Mouse (Mus musculus): ENCODE data around the gene D630003M21Rik. TPM values are rescaled to one million over a fixed set of nuclear protein-coding genes. Genes with fewer than 3 reads are reported as not detected.

D630003M21Rik gene
- polyA plus RNA-seq, 1 experiment: 0.25 TPM

DNA sequence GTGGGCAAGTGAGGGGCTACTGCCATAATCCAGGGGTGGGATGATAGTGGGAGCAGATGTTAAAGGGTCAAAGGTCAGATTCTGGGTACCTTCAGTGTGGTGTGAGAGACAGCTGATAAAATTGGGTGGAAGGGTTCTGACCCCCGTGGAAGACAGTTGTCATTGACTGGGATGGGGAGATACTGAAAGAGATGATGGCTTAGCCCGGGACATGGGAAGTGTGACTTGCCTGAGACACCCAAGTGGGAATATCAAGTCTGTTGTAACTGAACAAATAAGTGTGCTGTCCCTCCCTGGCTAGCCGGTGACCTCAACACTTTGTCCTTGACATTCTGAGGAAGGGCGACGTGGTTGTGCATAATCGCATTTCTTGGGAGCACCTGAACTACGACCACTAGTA lies 59.3 kb downstream of the D630003M21Rik start:
- H3ac ChIP-seq (ENCODE audit: control insufficient read depth, insufficient read length): no peak overlapping the region
- TF ChIP-seq SRF (IDR thresholded peaks at IDR 0.05; ENCODE audit: control insufficient read depth, insufficient read length, low read depth): no peak
- TF ChIP-seq MYOG (IDR thresholded peaks at IDR 0.05; ENCODE audit: control insufficient read depth in 1 of 3, insufficient read depth in 1 of 3, insufficient read length in 2 of 3, low read depth in 2 of 3): no peak
- TF ChIP-seq TCF12 (IDR thresholded peaks at IDR 0.05; ENCODE audit: insufficient read depth, poor library complexity, severe bottlenecking): no peak
- TF ChIP-seq E2F4 (IDR thresholded peaks at IDR 0.05; ENCODE audit: insufficient read depth): no peak
- no peak for TF ChIP-seq USF1 (IDR thresholded peaks at IDR 0.05; ENCODE audit: low read depth)
- no peak for TF ChIP-seq CEBPB (IDR thresholded peaks at IDR 0.05; ENCODE audit: insufficient read depth, poor library complexity, severe bottlenecking)
- no peak for TF ChIP-seq MAX (IDR thresholded peaks at IDR 0.05; ENCODE audit: low read depth)

DNA sequence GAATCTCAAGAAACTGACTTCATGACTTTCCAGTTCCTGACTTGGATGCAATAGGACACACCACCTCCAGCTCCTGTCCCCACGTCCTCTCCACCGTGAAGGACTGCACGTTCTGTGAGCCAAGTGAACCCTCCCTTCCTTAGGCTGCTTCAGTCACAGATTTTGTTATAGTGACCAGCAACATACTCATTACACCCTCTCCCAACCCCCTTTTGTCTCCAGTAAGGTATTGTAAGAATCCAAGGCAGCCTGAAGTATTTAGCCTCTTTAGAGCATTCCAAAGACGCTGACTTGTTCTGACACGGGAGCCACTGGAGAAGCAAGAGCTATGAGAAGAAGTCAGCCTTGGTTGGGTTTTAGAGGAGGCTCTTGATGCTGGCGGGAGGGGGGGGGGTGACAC lies 59.7 kb downstream of the D630003M21Rik start:
- Histone ChIP-seq H3K27me3 (ENCODE audit: control insufficient read depth, insufficient read depth, insufficient read length) (no peaks in the 10 kb centered on the region), H3K36me3 (ENCODE audit: control insufficient read depth, insufficient read depth) (no peaks in the 10 kb centered on the region), H3K4me2 (ENCODE audit: low read depth) (peak overlapping the region; percentile 64), H3K79me2 (ENCODE audit: control insufficient read depth, insufficient read depth) (no peaks in the 10 kb centered on the region), H3ac (ENCODE audit: control insufficient read depth, insufficient read length) (no peak overlapping the region), H3K4me3 (no peak overlapping the region)
- TF ChIP-seq CEBPB (IDR thresholded peaks at IDR 0.05; ENCODE audit: insufficient read depth, poor library complexity, severe bottlenecking) (no peak), MAX (IDR thresholded peaks at IDR 0.05; ENCODE audit: low read depth) (no peak), REST (IDR thresholded peaks at IDR 0.05; ENCODE audit: insufficient read depth, insufficient read length) (no peak), POLR2A (IDR thresholded peaks at IDR 0.05; ENCODE audit: insufficient read length, low read depth) (no peak), USF1 (IDR thresholded peaks at IDR 0.05; ENCODE audit: low read depth) (no peak), MYOD1 (IDR thresholded peaks at IDR 0.05; ENCODE audit: control insufficient read depth in 1 of 3, insufficient read length in 2 of 3, low read depth in 2 of 3) (no peak), MYOG (IDR thresholded peaks at IDR 0.05; ENCODE audit: control insufficient read depth in 1 of 3, insufficient read depth in 1 of 3, insufficient read length in 2 of 3, low read depth in 2 of 3) (no peak), TCF12 (IDR thresholded peaks at IDR 0.05; ENCODE audit: insufficient read depth, poor library complexity, severe bottlenecking) (no peak), TCF3 (IDR thresholded peaks at IDR 0.05; ENCODE audit: insufficient read length, low read depth) (no peak), POLR2AphosphoS2 (IDR thresholded peaks at IDR 0.05; ENCODE audit: insufficient read length, low read depth) (no peak), E2F4 (IDR thresholded peaks at IDR 0.05; ENCODE audit: insufficient read depth) (no peak), SRF (IDR thresholded peaks at IDR 0.05; ENCODE audit: control insufficient read depth, insufficient read length, low read depth) (no peak)

More for the DNA sequence above, 59.3 kb downstream of the D630003M21Rik start:
- no peak overlapping the region for H3K4me3 ChIP-seq
- no peaks in the 10 kb centered on the region for H3K79me2 ChIP-seq (ENCODE audit: control insufficient read depth, insufficient read depth)
- H3K4me2 ChIP-seq (ENCODE audit: low read depth): no peak overlapping the region
- H3K36me3 ChIP-seq (ENCODE audit: control insufficient read depth, insufficient read depth): no peaks in the 10 kb centered on the region
- no peaks in the 10 kb centered on the region for H3K27me3 ChIP-seq (ENCODE audit: control insufficient read depth, insufficient read depth, insufficient read length)

DNA sequence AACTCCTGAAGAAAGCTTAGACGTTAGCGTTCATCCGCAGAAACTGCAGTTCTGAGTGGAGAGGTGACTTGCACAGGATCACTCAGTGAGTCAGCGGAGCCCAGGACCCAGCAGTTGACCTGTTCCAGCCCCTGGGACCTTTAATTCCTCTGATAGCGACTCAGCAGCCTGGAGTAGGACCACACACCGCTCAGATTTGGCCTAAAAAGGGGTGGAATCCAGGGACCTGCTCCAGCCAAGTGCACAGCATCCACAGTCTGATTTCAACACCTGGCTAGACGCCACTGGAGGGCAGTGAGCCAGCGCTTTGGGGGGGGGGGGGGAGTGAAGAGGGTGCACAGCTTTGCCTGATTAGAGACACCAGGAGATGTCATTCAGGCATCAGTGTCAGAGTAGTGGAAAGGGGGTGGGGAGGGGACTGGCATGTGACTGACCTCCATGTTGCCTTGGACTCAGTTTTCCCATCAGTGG lies 60.2 kb downstream of the D630003M21Rik start:
- Histone ChIP-seq H3K36me3 (ENCODE audit: control insufficient read depth, insufficient read depth) (no peaks in the 10 kb centered on the region), H3K4me3 (no peak overlapping the region), H3ac (ENCODE audit: control insufficient read depth, insufficient read length) (no peak overlapping the region), H3K79me2 (ENCODE audit: control insufficient read depth, insufficient read depth) (no peaks in the 10 kb centered on the region), H3K4me2 (ENCODE audit: low read depth) (peak overlapping the region; percentile 64), H3K27me3 (ENCODE audit: control insufficient read depth, insufficient read depth, insufficient read length) (no peaks in the 10 kb centered on the region)
- TF ChIP-seq E2F4 (IDR thresholded peaks at IDR 0.05; ENCODE audit: insufficient read depth) (no peak), TCF3 (IDR thresholded peaks at IDR 0.05; ENCODE audit: insufficient read length, low read depth) (no peak), MYOD1 (IDR thresholded peaks at IDR 0.05; ENCODE audit: control insufficient read depth in 1 of 3, insufficient read length in 2 of 3, low read depth in 2 of 3) (no peak), MAX (IDR thresholded peaks at IDR 0.05; ENCODE audit: low read depth) (no peak), CEBPB (IDR thresholded peaks at IDR 0.05; ENCODE audit: insufficient read depth, poor library complexity, severe bottlenecking) (no peak), POLR2AphosphoS2 (IDR thresholded peaks at IDR 0.05; ENCODE audit: insufficient read length, low read depth) (no peak), SRF (IDR thresholded peaks at IDR 0.05; ENCODE audit: control insufficient read depth, insufficient read length, low read depth) (no peak), POLR2A (IDR thresholded peaks at IDR 0.05; ENCODE audit: insufficient read length, low read depth) (no peak), REST (IDR thresholded peaks at IDR 0.05; ENCODE audit: insufficient read depth, insufficient read length) (no peak), USF1 (IDR thresholded peaks at IDR 0.05; ENCODE audit: low read depth) (no peak)

DNA sequence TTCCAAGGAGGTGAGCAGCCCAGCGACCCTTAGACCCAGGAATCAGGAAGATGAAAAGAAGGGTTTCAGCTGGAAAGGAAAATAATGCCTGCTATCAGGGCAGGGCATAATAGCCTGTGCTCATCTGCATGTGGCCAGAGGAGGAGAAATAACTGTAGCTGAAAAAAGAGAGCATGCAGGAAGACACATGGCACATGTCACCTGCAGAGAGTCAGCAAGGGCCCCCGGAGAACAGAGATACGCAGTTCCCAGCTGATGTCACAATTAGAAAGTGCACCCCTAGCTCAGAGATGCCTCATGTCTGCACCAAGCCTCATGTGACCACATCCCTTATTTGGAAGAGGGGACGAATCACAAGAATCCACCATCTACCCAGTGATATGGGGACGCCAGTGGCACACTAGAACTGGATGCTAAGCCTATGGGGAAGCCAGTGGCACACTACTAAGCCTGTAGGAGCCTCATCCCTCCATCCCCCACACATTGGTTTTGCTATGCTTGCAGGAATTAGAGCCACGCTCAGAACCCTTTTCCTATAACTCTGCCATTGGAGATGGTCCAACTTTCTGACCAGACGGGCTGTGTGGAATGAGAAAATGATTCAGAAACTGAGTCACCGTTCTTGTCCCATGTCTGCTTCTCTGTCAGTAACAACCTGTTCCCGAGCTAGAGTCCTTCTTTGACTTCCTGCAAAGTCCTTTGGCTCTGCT lies 61.4 kb downstream of the D630003M21Rik start:
- Histone ChIP-seq H3K36me3 (ENCODE audit: control insufficient read depth, insufficient read depth) (no peaks in the 10 kb centered on the region), H3K4me2 (ENCODE audit: low read depth) (peak overlapping the region; percentile 64), H3K27me3 (ENCODE audit: control insufficient read depth, insufficient read depth, insufficient read length) (no peaks in the 10 kb centered on the region), H3ac (ENCODE audit: control insufficient read depth, insufficient read length) (no peak overlapping the region), H3K79me2 (ENCODE audit: control insufficient read depth, insufficient read depth) (no peaks in the 10 kb centered on the region), H3K4me3 (no peak overlapping the region)
- TF ChIP-seq MAX (IDR thresholded peaks at IDR 0.05; ENCODE audit: low read depth): no peak
- peak; percentile 90 for TF ChIP-seq USF1 (IDR thresholded peaks at IDR 0.05; ENCODE audit: low read depth)
- TF ChIP-seq E2F4 (IDR thresholded peaks at IDR 0.05; ENCODE audit: insufficient read depth): no peak
- TF ChIP-seq SRF (IDR thresholded peaks at IDR 0.05; ENCODE audit: control insufficient read depth, insufficient read length, low read depth): peak; percentile 87
- peak; percentile 49; the same call in 1 of the 2 replicates for TF ChIP-seq CEBPB (IDR thresholded peaks at IDR 0.05; ENCODE audit: insufficient read depth, poor library complexity, severe bottlenecking)

DNA sequence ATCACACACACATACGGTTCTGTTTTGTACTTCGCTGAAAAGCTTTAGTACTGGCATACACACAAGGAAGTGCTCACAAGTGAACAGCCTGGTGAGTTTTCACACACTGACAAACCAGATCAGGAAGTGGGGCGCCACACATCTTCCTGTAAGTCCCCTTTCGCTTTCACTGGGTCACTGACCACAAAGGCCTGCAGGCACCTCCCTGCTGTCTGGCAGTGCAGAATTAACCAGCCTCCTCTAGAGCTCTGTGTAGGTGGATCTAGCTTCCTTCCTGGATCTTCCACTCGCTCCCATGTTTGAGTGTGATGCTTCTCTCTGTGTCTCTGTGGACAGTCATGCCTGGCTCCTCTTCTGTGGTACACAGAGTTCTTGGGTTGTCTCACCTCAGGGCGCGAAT lies 62.4 kb downstream of the D630003M21Rik start:
- peak overlapping the region; percentile 64 for H3K4me2 ChIP-seq (ENCODE audit: low read depth)
- TF ChIP-seq CEBPB (IDR thresholded peaks at IDR 0.05; ENCODE audit: insufficient read depth, poor library complexity, severe bottlenecking): no peak
- no peak for TF ChIP-seq MAX (IDR thresholded peaks at IDR 0.05; ENCODE audit: low read depth)
- TF ChIP-seq TCF12 (IDR thresholded peaks at IDR 0.05; ENCODE audit: insufficient read depth, poor library complexity, severe bottlenecking): no peak
- TF ChIP-seq POLR2A (IDR thresholded peaks at IDR 0.05; ENCODE audit: insufficient read length, low read depth): no peak
- TF ChIP-seq MYOG (IDR thresholded peaks at IDR 0.05; ENCODE audit: control insufficient read depth in 1 of 3, insufficient read depth in 1 of 3, insufficient read length in 2 of 3, low read depth in 2 of 3): no peak
- TF ChIP-seq USF1 (IDR thresholded peaks at IDR 0.05; ENCODE audit: low read depth): no peak
- no peak for TF ChIP-seq REST (IDR thresholded peaks at IDR 0.05; ENCODE audit: insufficient read depth, insufficient read length)
- no peak for TF ChIP-seq TCF3 (IDR thresholded peaks at IDR 0.05; ENCODE audit: insufficient read length, low read depth)
- no peak for TF ChIP-seq E2F4 (IDR thresholded peaks at IDR 0.05; ENCODE audit: insufficient read depth)
- TF ChIP-seq POLR2AphosphoS2 (IDR thresholded peaks at IDR 0.05; ENCODE audit: insufficient read length, low read depth): no peak
- no peak for TF ChIP-seq MYOD1 (IDR thresholded peaks at IDR 0.05; ENCODE audit: control insufficient read depth in 1 of 3, insufficient read length in 2 of 3, low read depth in 2 of 3)
- no peak for TF ChIP-seq SRF (IDR thresholded peaks at IDR 0.05; ENCODE audit: control insufficient read depth, insufficient read length, low read depth)
- no peaks in the 10 kb centered on the region for H3K79me2 ChIP-seq (ENCODE audit: control insufficient read depth, insufficient read depth)
- H3K27me3 ChIP-seq (ENCODE audit: control insufficient read depth, insufficient read depth, insufficient read length): no peaks in the 10 kb centered on the region
- no peak overlapping the region for H3ac ChIP-seq (ENCODE audit: control insufficient read depth, insufficient read length)
- H3K36me3 ChIP-seq (ENCODE audit: control insufficient read depth, insufficient read depth): no peaks in the 10 kb centered on the region
- no peak overlapping the region for H3K4me3 ChIP-seq

Measured in myocyte (in vitro differentiated cells).